Mouse (Mus musculus) retina, embryonic 14.5 days (tissue): Measurements from ENCODE around the gene Spcs2.
"Not testable (repeated sequence)": the region's sequence is repeated elsewhere in the genome, so short reads cannot be mapped to it uniquely, and the experiment has no call there.

Experiments used
- DNase-seq: peaks from one replicate; pipeline ENCODE4 v3.0.0-alpha.2; 2015; ENCODE audit warnings: low spot score

Spcs2 gene

GRCm38 (mm10) chr7:99824649-99825483 lies 38.4 kb downstream of the Spcs2 start:
- no peak for DNase-seq

GRCm38 (mm10) chr7:99823045-99823663 lies 40.1 kb downstream of the Spcs2 start:
- DNase-seq = no peak

GRCm38 (mm10) chr7:99822426-99822825 lies 40.8 kb downstream of the Spcs2 start:
- no peak for DNase-seq

GRCm38 (mm10) chr7:99821953-99822352 lies 41.3 kb downstream of the Spcs2 start:
- DNase-seq = no peak

GRCm38 (mm10) chr7:99818181-99818725 lies 45.0 kb downstream of the Spcs2 start:
- DNase-seq = not testable (repeated sequence)

GRCm38 (mm10) chr7:99813394-99813793 lies 49.9 kb downstream of the Spcs2 start:
- peak; percentile 34 for DNase-seq

- DNase-seq = no peak
Measured at GRCm38 (mm10) chr7:99811661-99812060, 51.6 kb downstream of the Spcs2 start.

GRCm38 (mm10) chr7:99810814-99811213 lies 52.4 kb downstream of the Spcs2 start:
- no peak for DNase-seq

GRCm38 (mm10) chr7:99807043-99807442 lies 56.2 kb downstream of the Spcs2 start:
- DNase-seq = not testable (repeated sequence)

- DNase-seq = no peak
Measured at GRCm38 (mm10) chr7:99805340-99805739, 57.9 kb downstream of the Spcs2 start.

GRCm38 (mm10) chr7:99804033-99804432 lies 59.2 kb downstream of the Spcs2 start:
- not testable (repeated sequence) for DNase-seq

GRCm38 (mm10) chr7:99803535-99803934 lies 59.7 kb downstream of the Spcs2 start:
- DNase-seq = no peak

- no peak for DNase-seq
Measured at GRCm38 (mm10) chr7:99799118-99799517, 64.1 kb downstream of the Spcs2 start.

GRCm38 (mm10) chr7:99797911-99798647 lies 65.2 kb downstream of the Spcs2 start:
- peak; percentile 95 for DNase-seq

GRCm38 (mm10) chr7:99797261-99797660 lies 66.0 kb downstream of the Spcs2 start:
- peak; percentile 53 for DNase-seq

GRCm38 (mm10) chr7:99796471-99796870 lies 66.8 kb downstream of the Spcs2 start:
- DNase-seq = no peak

GRCm38 (mm10) chr7:99795192-99795981 lies 67.9 kb downstream of the Spcs2 start:
- peak; percentile 49 for DNase-seq

- no peak for DNase-seq
Measured at GRCm38 (mm10) chr7:99794096-99794495, 69.2 kb downstream of the Spcs2 start.

GRCm38 (mm10) chr7:99790816-99791215 lies 72.4 kb downstream of the Spcs2 start:
- no peak for DNase-seq

GRCm38 (mm10) chr7:99788563-99788962 lies 74.7 kb downstream of the Spcs2 start:
- DNase-seq = no peak

GRCm38 (mm10) chr7:99787935-99788334 lies 75.3 kb downstream of the Spcs2 start:
- DNase-seq = no peak
